8 mouse cellular contexts compared by ENCODE assay signal in the genomic region with DNA sequence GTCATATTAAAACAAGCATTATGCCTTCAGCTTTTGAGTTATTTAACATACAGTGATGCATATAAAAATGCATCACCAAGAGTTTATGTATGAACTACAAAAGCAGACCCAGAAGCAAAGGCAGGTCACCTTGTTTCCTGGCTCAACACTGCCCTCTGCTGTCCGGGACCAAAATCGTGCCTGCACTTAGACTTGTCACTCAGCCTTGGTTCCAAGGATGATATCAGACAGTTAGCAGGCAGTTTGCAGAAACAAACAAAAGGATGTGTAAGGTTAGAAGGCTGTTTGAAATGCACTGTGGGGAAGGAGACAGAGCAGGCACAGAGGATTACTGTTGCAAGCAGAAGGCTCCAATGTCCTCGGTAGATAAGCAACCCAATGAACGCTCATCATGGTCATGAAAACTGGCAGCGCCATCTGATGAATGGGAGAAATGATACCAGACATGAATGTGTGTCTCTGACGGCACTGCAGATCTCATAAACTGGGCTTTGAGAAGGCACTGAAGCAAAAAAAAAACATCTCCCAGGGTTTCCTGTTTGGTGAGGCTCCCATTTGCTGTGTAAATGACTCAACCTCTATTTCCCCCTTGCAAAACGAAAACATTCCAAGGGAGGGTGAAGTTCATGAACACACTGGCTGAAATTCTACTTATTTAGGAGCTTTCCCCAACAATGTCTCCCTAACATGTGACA.
DNase-seq lines count a peak whose midpoint lies in the region; ATAC-seq and TF ChIP-seq lines count a peak whose summit lies in the region.

No protein-coding gene starts in this region.

- peak; percentile 21 for DNase-seq in G1E (ENCODE audit: low spot score)
- peak; percentile 68 for DNase-seq in c-Kit-positive CD71-positive TER-119-negative erythroid progenitor cells, embryonic 14.5 days (ENCODE audit: low read depth)
- DNase-seq in heart, postnatal 4 days: peak; percentile 91
- DNase-seq in layer of hippocampus, postnatal 10 days (ENCODE audit: low spot score in 2 of 2): peak; percentile 83 to 86
- peak; percentile 89 for DNase-seq in lung, postnatal 14 days
- peak; percentile 88 for DNase-seq in retina, embryonic 14.5 days (ENCODE audit: low spot score)
- peak; percentile 56 to 69 for DNase-seq in thymus, postnatal 36 days

- no peak for ATAC-seq in G1E (ENCODE audit: extremely low read depth, insufficient number of reproducible peaks, low FRiP score, poor library complexity, severe bottlenecking)
- ATAC-seq in forebrain, embryonic 13.5 days: peak; percentile 81; the same call in 1 of the 2 replicates

- no peaks in the 10 kb centered on the region for H3K4me1 ChIP-seq in G1E (ENCODE audit: insufficient read depth, low read depth, low read length)
- peaks cover 15% of the 10 kb centered on the region; the same call in 1 of the 2 replicates for H3K4me1 ChIP-seq in forebrain, embryonic 13.5 days

- H3K4me2 ChIP-seq in forebrain, embryonic 13.5 days: no peak overlapping the region

- TF ChIP-seq CTCF in G1E (IDR thresholded peaks at IDR 0.05; ENCODE audit: low read depth, low read length): peak; percentile 74

- no peak overlapping the region for H3K4me3 ChIP-seq in G1E (ENCODE audit: low read depth, low read length)
- no peak overlapping the region for H3K4me3 ChIP-seq in forebrain, embryonic 13.5 days

- H3K9ac ChIP-seq in forebrain, embryonic 13.5 days: no peak overlapping the region

- no peaks in the 10 kb centered on the region for H3K36me3 ChIP-seq in G1E (replicated peaks)
- H3K36me3 ChIP-seq in forebrain, embryonic 13.5 days (ENCODE audit: poor library complexity, severe bottlenecking): no peaks in the 10 kb centered on the region

- 58% methylated on average over 7 of the region's 7 CpGs for WGBS in forebrain, embryonic 13.5 days

- no peaks in the 10 kb centered on the region for H3K9me3 ChIP-seq in G1E (replicated peaks)
- H3K9me3 ChIP-seq in forebrain, embryonic 13.5 days (replicated peaks): no peaks in the 10 kb centered on the region

- no peak overlapping the region for H3K27ac ChIP-seq in forebrain, embryonic 13.5 days

- H3K27me3 ChIP-seq in G1E (ENCODE audit: insufficient read depth, low read length): no peaks in the 10 kb centered on the region
- H3K27me3 ChIP-seq in forebrain, embryonic 13.5 days: no peaks in the 10 kb centered on the region

Comparison
In these comparisons a context has a peak if more than half of its experiments do, and no peak if none do; other contexts are left out.
1. DNase-seq: peak in every context shown above with its lines; median percentile 91 in heart, postnatal 4 days; 89 in lung, postnatal 14 days; 88 in retina, embryonic 14.5 days; 84 in layer of hippocampus, postnatal 10 days; 68 in c-Kit-positive CD71-positive TER-119-negative erythroid progenitor cells, embryonic 14.5 days; 62 in thymus, postnatal 36 days; 21 in G1E.